Mouse (Mus musculus) macrophage (primary cell): ENCODE data around the gene Rps12. TPM values are rescaled to one million over a fixed set of nuclear protein-coding genes. Genes with fewer than 3 reads are reported as not detected.

Experiments
- H3K27ac ChIP-seq: fragments of 350-480 bp; formaldehyde crosslinking; 2 replicates; pipeline ENCODE4 v1.9.0; 2021
- H3K36me3 ChIP-seq: fragments of 350-480 bp; formaldehyde crosslinking; 2 replicates; pipeline ENCODE4 v1.9.0; 2021; ENCODE audit errors: inconsistent target
- H3K4me3 ChIP-seq: fragments of 350-480 bp; formaldehyde crosslinking; 2 replicates; pipeline ENCODE4 v1.9.0; 2021; ENCODE audit errors: inconsistent target
- H3K79me2 ChIP-seq: fragments of 350-480 bp; formaldehyde crosslinking; 2 replicates; pipeline ENCODE4 v1.9.0; 2021; ENCODE audit errors: inconsistent target
- WGBS: methylation state at CpG from one replicate; pipeline ENCODE4 v1.1.7; 2026; ENCODE audit warnings: inconsistent platforms; ENCODE audit not compliant: missing documents; 5-methylcytosine and 5-hydroxymethylcytosine counted together
- polyA plus RNA-seq: library from polyadenylated mRNA; stranded (reverse); fragments of 250-400 nt; gene quantifications from 3 replicates; pipeline ENCODE4 v1.2.4, GENCODE M21; 2018; ENCODE audit warnings: inconsistent platforms
- total RNA-seq, 78 experiments: library from RNA; depleted of rRNA; stranded (reverse); fragments of 250-400 nt; gene quantifications; 1 replicate in 9 of 78; 2 replicates in 24 of 78; 3 replicates in 43 of 78; 4 replicates in 2 of 78; pipeline ENCODE4 v1.2.4; 2018; ENCODE audit warnings: inconsistent platforms in 56 of 78

The Rps12 gene
- 100 to 1,000 TPM in 23 of 26 experiments, 10 to 100 TPM in 3; 75.3 to 366 (median 135) TPM for total RNA-seq (2018; cell fraction: chromatin; rRNA removed)
- total RNA-seq (2018; cell fraction: cytosol; rRNA removed): 1,000 to 10,000 TPM; 1,022 to 2,773 (median 1,792) TPM
- 100 to 1,000 TPM; 214 to 596 (median 294) TPM for total RNA-seq (2018; cell fraction: nucleus; rRNA removed)
- polyA plus RNA-seq: 762 to 2,105 TPM (median 1,911 TPM) in 3 replicates

DNA sequence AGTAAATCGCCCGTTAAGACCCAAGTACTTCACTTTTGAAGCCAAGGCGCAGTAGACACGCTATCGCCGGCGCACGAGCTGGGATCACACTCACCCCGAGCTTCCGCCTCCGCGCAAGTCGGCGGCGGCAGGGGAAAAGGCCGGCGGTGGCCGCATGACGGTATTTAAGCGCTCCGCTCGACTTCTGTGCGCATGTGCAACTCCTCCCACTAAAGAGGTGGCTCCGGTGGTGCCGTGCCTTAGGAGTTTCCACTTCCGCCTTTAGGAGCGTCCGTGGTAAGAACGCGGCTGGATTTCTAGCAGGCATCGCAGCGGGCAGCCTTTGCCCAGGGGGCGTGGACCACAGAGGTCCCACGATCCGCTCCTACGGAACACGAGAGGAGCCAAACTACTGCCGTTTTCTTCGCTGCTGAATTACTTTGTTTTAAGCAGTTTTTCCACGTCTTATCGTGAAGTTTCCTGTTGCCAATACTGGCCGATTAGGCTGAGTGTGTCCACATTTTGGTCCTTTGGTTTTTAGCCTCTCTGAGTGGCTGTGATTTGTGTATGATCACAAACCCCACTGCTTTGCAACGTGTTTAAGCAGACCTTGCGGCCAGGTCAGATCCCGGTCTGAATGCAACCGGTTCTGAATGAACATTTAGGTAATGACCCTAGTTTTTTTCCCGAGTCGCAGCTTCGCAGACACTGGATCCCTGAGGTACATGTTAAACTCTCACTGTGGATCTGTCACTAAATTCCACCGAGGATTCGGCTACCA is at the start of gene Rps12:
TSS of gene Rps12 (minus strand) at position 214 of the 760 bp plus-strand sequence.
- 1% methylated on average over 51 of the region's 51 CpGs for WGBS
- Histone ChIP-seq H3K27ac (peak within 1 kb of the TSS; percentile 79), H3K36me3 (peaks cover 21% of the 10 kb centered on the region; the same call in 1 of the 2 replicates), H3K4me3 (peak within 1 kb of the TSS; percentile 87), H3K79me2 (peaks cover 21% of the 10 kb centered on the region)

DNA sequence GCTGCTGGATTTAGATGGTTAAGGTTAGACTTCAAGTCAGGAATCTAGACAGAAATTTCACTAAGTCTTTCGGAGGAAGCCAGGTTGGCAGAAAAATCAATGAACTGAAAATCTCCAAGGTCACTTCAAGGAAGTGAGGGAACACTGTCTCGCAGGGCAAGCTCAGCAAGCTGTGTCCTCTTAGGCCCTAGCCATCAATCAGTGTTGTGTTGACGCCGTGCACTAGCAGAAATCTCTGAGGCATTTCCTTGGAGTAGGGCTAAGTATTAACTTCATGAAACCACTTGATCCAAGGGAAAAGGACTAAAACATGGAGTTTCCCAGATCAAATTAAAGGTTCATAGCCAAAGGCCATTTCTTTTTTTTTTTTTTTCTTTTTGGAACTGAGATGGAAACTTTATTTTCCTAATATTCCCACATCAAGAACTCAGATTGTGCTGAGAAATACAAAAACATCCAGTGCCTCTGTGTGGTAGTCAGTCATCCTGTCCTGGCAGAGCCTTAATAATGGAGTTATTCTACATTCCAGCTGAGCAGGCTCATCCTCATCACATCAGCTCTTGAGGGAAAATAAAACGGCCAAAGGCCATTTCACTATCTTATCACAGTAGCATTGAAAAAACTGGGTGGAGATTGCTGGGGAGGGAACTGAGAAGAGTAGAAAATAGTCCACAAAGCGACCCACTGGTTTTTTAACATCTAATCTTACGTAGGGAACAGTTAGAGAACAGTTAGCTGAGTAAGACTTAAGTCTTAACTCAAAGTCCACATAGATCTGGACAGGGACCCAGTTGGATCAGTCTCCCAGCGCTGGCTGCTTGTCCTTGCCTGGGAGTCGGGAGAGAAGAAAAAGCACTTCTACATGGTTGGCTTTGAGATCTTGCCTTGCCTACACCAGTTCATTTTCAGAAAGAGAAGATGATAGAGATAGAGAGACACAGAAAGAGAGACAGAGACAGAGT is 49.2 kb upstream of the Rps12 start:
- 90% methylated on average over 9 of the region's 9 CpGs for WGBS
- no peak overlapping the region for H3K4me3 ChIP-seq
- H3K79me2 ChIP-seq: no peaks in the 10 kb centered on the region
- H3K36me3 ChIP-seq: no peaks in the 10 kb centered on the region
- no peak overlapping the region for H3K27ac ChIP-seq

DNA sequence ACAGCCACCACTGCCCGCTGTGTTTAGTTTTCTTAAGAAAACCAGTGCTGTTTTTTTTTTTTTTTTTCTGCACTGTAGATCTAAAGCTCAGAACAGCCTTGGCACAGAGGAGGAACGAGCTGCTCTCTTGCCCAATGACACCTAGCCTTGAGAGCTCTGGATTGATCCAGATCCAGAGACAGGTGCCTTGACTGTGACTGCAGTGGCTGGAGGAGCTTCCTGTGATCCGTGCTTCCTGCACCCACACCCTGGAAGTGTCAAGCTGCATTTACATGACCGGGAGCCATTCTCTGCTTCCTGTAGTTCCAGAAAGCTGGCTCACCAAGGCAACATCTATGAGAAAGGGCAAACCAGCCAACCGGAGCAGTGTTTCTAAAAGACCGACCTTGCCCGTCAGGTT is 39.4 kb upstream of the Rps12 start:
- no peak overlapping the region for H3K27ac ChIP-seq
- H3K79me2 ChIP-seq: no peaks in the 10 kb centered on the region
- H3K4me3 ChIP-seq: no peak overlapping the region
- 93% methylated on average over 7 of the region's 7 CpGs for WGBS
- H3K36me3 ChIP-seq: no peaks in the 10 kb centered on the region

DNA sequence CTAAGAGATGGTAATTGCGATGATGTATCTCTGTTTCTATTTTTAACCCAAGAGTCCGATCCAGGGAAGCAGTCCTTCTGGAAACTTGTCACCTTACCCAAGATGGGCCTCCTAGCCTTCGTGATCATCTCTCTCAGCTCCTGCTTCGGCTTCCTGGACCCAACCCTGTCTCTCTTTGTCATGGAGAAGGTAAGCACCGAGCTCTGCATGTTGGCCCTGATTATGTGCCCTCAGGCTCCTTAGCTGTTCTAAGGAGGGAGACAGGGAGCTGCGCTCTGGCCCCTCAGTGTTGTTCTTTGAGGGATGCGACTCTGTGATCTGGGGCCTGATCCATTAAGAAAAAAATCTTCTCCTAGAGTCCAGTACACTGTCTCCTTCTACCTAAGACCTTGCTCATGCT is 29.2 kb upstream of the Rps12 start:
- 93% methylated on average over 7 of the region's 7 CpGs for WGBS
- Histone ChIP-seq H3K36me3 (no peaks in the 10 kb centered on the region), H3K4me3 (no peak overlapping the region), H3K27ac (no peak overlapping the region), H3K79me2 (no peaks in the 10 kb centered on the region)

DNA sequence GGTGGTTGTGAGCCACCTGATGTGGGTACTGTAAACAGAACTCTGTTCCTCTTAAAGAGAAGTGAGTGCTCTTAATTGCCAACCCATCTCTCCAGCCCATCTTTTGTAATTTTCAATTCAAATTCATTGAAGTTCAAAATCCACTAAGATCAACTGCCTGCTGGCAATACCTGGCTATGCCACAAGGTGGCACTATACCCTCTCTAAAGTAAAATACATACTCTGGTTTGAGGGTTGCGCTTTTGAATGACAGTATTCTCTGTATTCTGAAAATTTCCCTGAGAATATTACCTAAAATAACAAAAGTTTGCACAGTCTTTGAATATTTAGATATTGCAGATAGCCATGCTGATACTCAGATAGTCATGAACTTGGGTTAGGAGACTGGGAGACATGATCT is 28.1 kb upstream of the Rps12 start:
- Histone ChIP-seq H3K4me3 (no peak overlapping the region), H3K36me3 (no peaks in the 10 kb centered on the region), H3K27ac (no peak overlapping the region), H3K79me2 (no peaks in the 10 kb centered on the region)
- WGBS: 38% methylated on average over 1 of the region's 1 CpGs

DNA sequence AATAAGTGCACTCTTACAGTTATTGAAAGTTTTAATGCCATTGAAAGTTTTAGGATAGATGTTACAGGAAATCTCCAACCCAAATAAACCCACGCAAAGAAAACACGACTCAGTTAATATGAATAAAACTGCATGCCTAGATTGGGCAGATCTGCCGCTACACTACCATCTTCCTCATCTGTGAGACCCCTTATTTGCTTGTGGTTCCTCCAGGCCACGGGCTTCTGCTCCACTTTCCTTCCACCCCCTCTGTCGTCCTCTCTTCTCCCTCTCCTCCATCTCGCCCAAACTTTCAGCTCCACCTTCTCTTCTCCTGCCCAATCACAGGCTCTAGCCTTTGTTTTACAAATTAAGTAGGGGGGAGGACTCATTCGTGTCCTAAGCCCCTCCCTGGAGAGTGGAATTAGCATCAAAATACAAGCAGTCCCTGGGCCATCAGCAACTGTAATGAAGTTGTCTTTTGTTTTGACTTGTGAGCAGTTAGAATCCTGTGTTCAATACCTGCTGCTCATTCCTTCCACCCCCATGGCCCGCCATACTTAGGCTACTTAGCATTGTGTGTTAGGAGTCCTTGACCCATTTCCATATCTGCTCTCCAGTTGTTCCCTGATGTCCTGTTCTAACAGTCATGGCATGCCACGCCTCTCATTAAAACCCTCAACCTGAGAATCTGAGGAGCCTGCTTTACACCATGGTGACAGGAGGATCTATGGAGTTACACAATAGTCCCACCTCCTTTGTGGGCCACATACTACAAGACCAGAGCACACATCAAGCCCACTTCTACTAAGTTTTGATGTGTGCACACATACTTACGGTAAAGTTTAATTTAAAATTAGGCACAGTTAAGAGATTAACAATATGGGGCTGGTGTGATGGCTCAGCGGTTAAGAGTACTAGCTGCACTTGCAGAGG is 26.0 kb upstream of the Rps12 start:
- WGBS: 81% methylated on average over 11 of the region's 11 CpGs

DNA sequence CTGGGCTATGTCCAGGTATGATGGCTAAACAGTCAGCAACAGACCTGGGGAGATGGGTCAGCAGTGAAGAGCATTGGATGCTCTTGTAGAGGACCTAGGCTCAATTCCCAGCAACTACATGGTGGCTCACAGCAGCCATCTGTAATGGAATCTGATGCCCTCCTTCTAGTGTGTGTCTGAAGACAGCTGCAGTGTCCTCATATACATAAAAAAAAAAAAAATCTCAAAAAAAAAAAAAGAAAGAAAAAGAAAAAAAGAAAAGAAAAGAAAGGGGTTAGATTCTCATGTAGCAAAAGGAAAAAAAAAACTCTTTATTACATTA is 25.3 kb upstream of the Rps12 start:
- Histone ChIP-seq H3K4me3 (no peak overlapping the region), H3K36me3 (no peaks in the 10 kb centered on the region), H3K79me2 (no peaks in the 10 kb centered on the region), H3K27ac (no peak overlapping the region)

More for the DNA sequence above, 26.0 kb upstream of the Rps12 start:
- Histone ChIP-seq H3K4me3 (no peak overlapping the region), H3K36me3 (no peaks in the 10 kb centered on the region), H3K27ac (no peak overlapping the region), H3K79me2 (no peaks in the 10 kb centered on the region)

DNA sequence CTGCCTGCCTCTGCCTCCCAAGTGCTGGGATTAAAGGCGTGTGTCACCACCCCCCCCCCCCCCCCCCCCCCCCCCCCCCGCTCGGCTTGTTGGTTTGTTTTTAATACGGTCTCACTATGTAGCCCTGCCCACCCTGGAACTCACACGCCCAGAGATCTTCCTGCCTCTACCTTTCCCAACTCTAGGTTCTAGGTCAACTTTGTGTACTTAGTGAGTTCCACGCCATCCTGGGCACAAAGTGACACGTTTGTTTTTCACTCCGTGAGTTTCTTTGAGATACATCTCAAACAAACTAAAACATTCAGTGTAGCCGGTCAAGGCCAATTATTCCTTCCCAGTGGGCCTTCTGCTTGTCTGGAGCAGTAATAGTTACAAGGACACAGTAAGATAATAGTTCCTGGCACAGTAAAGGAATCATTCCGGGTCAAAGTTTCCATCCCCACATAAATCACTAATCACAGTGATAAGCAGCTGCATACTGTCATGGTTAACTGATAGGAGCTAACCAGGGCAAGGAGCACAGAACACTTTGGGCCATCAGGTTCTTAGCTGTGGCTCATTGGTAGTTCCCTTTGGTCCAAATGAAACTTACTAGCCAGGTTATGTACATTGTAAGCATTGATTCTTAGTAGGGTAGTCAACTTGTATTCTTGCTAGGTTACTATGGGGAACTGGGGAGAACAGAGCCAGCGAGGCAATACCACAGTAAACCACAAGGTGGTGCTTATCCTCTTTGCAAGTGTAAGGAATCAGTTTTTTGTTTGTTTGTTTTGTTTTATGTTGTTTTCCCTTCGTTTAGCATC is 24.8 kb upstream of the Rps12 start:
- Histone ChIP-seq H3K27ac (no peak overlapping the region), H3K36me3 (no peaks in the 10 kb centered on the region), H3K4me3 (no peak overlapping the region), H3K79me2 (no peaks in the 10 kb centered on the region)
- WGBS: 65% methylated on average over 8 of the region's 12 CpGs

DNA sequence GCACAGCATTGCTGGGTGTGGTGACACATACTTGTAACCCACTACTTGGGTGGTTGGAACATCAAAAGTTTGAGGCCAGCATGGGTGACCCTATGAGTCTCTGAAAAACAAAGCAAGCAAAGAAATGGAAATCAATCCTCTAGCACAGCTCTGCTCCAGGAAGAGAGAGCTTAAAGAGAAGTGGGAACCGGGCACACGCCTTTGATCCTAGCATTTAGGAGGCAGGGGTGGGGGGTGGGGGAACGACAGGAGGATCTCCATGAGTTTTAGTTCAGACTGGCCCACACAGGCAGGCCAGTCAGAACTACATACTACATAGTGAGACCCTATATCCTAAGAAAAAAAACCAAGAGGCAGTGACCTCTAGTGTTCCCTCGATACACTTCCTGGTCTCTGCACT is 19.1 kb upstream of the Rps12 start:
- H3K27ac ChIP-seq: no peak overlapping the region
- WGBS: 94% methylated on average over 4 of the region's 4 CpGs
- no peak overlapping the region for H3K4me3 ChIP-seq
- H3K36me3 ChIP-seq: no peaks in the 10 kb centered on the region
- H3K79me2 ChIP-seq: no peaks in the 10 kb centered on the region

DNA sequence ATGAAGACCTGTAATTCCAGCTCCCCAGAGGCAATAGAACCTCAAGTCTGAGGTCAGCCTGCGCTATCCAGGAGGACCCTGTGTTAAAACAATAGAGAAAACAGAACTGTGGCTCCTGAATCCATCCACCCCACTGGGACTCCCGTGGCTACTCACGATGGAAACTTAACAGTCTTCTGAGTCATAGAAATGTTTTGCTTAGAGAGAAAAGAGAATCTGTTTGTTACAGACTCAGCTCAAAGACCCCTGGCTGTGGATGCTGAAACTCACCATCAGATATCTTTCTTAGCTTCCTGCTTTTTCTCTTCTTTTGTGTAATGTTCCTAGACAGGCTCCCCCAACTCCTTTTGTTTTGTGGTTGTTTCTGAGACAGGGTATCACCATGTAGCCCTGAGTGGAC is 17.6 kb upstream of the Rps12 start:
- Histone ChIP-seq H3K79me2 (no peaks in the 10 kb centered on the region), H3K4me3 (no peak overlapping the region), H3K27ac (no peak overlapping the region), H3K36me3 (no peaks in the 10 kb centered on the region)
- 91% methylated on average over 3 of the region's 3 CpGs for WGBS

DNA sequence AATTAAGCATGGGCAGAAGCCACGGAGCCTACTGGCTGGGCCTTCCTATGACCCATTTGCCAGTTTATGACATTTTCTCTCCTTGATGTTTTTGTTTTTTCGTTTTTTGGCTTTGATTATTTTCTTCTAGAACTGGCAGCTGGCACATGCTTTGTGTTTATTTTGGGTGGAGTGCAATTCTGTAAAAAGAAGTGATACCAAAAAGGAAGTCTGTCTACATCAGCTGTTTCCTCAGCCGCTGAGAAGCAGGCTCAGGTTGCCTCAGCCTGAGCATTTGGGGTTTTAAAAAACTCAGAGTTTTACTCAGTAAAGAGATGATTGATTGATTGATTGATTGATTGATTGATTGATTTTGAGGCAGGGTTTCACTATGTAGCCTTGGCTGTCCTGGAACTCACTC is 15.8 kb upstream of the Rps12 start:
- Histone ChIP-seq H3K36me3 (no peaks in the 10 kb centered on the region), H3K79me2 (no peaks in the 10 kb centered on the region), H3K27ac (no peak overlapping the region), H3K4me3 (no peak overlapping the region)
- WGBS: 18% methylated on average over 3 of the region's 3 CpGs

DNA sequence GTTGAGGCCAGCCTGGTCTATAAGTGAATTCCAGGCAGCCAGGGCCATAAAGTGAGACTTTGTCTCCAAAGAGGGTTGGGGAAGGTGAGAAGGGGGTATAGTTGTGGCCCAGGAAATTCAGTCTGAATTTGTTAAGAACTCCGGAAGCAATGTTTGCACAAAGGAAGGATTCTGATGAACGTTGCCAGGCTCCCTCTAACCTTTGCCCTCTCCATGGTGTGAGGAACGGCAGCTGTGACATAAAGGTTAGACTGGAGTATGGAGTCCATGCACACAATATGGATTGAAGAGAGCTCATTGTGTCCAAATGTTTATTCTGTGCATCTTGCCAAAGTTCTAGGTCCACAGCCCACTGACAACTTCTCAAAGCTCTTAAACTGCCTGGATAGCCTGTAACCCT is 12.9 kb upstream of the Rps12 start:
- 93% methylated on average over 3 of the region's 3 CpGs for WGBS

DNA sequence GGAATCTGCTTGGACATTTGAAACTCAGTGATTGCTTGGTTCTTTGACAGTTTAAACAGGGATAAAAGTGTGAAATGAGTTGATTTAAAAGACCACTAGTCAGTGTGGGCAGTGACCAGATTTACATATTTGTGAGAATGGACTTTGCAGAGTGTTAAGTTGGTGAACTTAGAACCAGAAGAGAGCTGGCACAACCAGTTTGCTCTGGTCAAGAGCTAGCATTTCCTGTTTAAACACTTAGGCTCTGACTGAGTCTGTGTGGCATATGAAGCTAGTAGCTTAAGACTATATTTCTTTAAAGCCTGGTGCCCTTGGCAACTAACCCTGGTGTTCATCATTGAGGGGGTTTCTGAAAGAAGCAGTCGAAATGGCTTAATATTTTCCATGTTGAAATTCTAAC is 11.1 kb upstream of the Rps12 start:
- Histone ChIP-seq H3K79me2 (no peaks in the 10 kb centered on the region), H3K27ac (no peak overlapping the region), H3K4me3 (no peak overlapping the region), H3K36me3 (no peaks in the 10 kb centered on the region)
- 89% methylated on average over 1 of the region's 1 CpGs for WGBS

More for the DNA sequence above, 12.9 kb upstream of the Rps12 start:
- H3K36me3 ChIP-seq: no peaks in the 10 kb centered on the region
- no peak overlapping the region for H3K4me3 ChIP-seq
- H3K27ac ChIP-seq: no peak overlapping the region
- H3K79me2 ChIP-seq: no peaks in the 10 kb centered on the region
